Mouse (Mus musculus): ENCODE data around the gene Clrn2. TPM values are rescaled to one million over a fixed set of nuclear protein-coding genes. Genes with fewer than 3 reads are reported as not detected.

The Clrn2 gene
- polyA plus RNA-seq (2012; rRNA removed) = 0.08 and 0.11 TPM in 2 replicates

GRCm38 (mm10) chr5:45453451-45453850 lies at the start of gene Clrn2:
Gene Clrn2, plus strand, starts transcription at chr5:45453751.

GRCm38 (mm10) chr5:45449831-45450716 lies 3.5 kb upstream of the Clrn2 start, which contains the start of gene Qdpr:
Gene Qdpr, minus strand, starts transcription at chr5:45450236.

GRCm38 (mm10) chr5:45493191-45494092 lies 39.9 kb downstream of the Clrn2 start, which contains the start of gene Lap3:
Gene Lap3, plus strand, starts transcription at chr5:45493374.

Other genes starting within 250 kb of the Clrn2 start
- 73.2 and 73.5 TPM in 2 replicates for gene Qdpr, start 3.5 kb upstream of the Clrn2 start, polyA plus RNA-seq (2012; rRNA removed)
- gene Lap3, start 39.6 kb downstream of the Clrn2 start, polyA plus RNA-seq (2012; rRNA removed) = 29.1 and 32.0 TPM in 2 replicates
- 148 and 174 TPM in 2 replicates for gene Med28, start 66.5 kb downstream of the Clrn2 start, polyA plus RNA-seq (2012; rRNA removed)
- 2.3 and 2.6 TPM in 2 replicates for gene Fam184b, start 185.9 kb downstream of the Clrn2 start, polyA plus RNA-seq (2012; rRNA removed)
- gene Ncapg, start 216.2 kb downstream of the Clrn2 start, polyA plus RNA-seq (2012; rRNA removed) = 17.4 and 21.6 TPM in 2 replicates

Measured in central nervous system, embryonic 14 days (tissue).